Mouse (Mus musculus) liver, embryonic 11.5 days (tissue): ENCODE results near the gene Olfr78. TPM values are rescaled to one million over a fixed set of nuclear protein-coding genes. Genes with fewer than 3 reads are reported as not detected.

ENCODE experiments used
- ATAC-seq: fragments of 200-750 bp; cut with Nextera tagmentation; replicated peaks from 2 replicates; pipeline ENCODE4 v1.8.0; 2017; ENCODE audit warnings: moderate number of reproducible peaks, mild to moderate bottlenecking, moderate TSS enrichment, moderate library complexity; ENCODE audit not compliant: low FRiP score
- DNase-seq: peaks from one replicate; pipeline ENCODE4 v3.0.0-alpha.2; 2017; ENCODE audit warnings: low spot score
- H3K27ac ChIP-seq: fragments of 300-500 bp; sonication (generic); 2 replicates; pipeline ENCODE4 v1.5.1; 2014; ENCODE audit warnings: mild to moderate bottlenecking, low read depth, low read length, control low read depth
- H3K27me3 ChIP-seq: fragments of 300-500 bp; sonication (generic); replicated peaks from 2 replicates; pipeline ENCODE4 v1.6.1; 2014; ENCODE audit warnings: low read length, mixed read lengths; ENCODE audit not compliant: control insufficient read depth, insufficient read depth
- H3K36me3 ChIP-seq: fragments of 300-500 bp; sonication (generic); 2 replicates; pipeline ENCODE4 v1.6.1; 2014; ENCODE audit warnings: mild to moderate bottlenecking, low read length, moderate library complexity, mixed read lengths; ENCODE audit not compliant: control insufficient read depth, insufficient read depth
- H3K4me1 ChIP-seq: fragments of 300-500 bp; sonication (generic); replicated peaks from 2 replicates; pipeline ENCODE4 v1.6.1; 2014; ENCODE audit warnings: low read length, mixed read lengths; ENCODE audit not compliant: control insufficient read depth, insufficient read depth
- H3K4me2 ChIP-seq: fragments of 300-500 bp; sonication (generic); 2 replicates; pipeline ENCODE4 v1.6.1; 2014; ENCODE audit warnings: mild to moderate bottlenecking, control low read depth, moderate library complexity
- H3K4me3 ChIP-seq: fragments of 300-500 bp; sonication (generic); 2 replicates; pipeline ENCODE4 v1.5.1; 2014; ENCODE audit warnings: low read depth, low read length, control low read depth
- H3K9ac ChIP-seq: fragments of 300-500 bp; sonication (generic); 2 replicates; pipeline ENCODE4 v1.6.1; 2014; ENCODE audit warnings: low read depth, low read length, control low read depth
- H3K9me3 ChIP-seq: fragments of 300-500 bp; sonication (generic); 2 replicates; pipeline ENCODE4 v1.6.1; 2016; ENCODE audit warnings: low read length, inconsistent platforms, mixed read lengths; ENCODE audit not compliant: control insufficient read depth
- WGBS: fragments of 180-500 bp; shearing (Covaris S2); extraction: QIAGEN DNeasy Blood & Tissue Kit; methylation state at CpG from one replicate; pipeline ENCODE4 v1.1.7; 2014; 5-methylcytosine and 5-hydroxymethylcytosine counted together
- polyA plus RNA-seq: library from polyadenylated mRNA; unstranded; fragments of >200 nt; fragmentation: Nextera tagmentation; extraction: Ambion mirVana; gene quantifications from 2 replicates; pipeline ENCODE4 v1.2.1, GENCODE M21; 2014

Gene Olfr78
- polyA plus RNA-seq: not detected in 2 replicates

GRCm38 (mm10) chr7:102759266-102759665 lies at the start of gene Olfr78, which contains the start of gene Olfr560:
Olfr78 (minus strand) TSS chr7:102759471.
Olfr560 (minus strand) TSS chr7:102759366.
- H3K4me3 ChIP-seq: no peak within 1 kb of the TSS
- H3K36me3 ChIP-seq: no peaks in the 10 kb centered on the region
- WGBS: 67% methylated on average over 4 of the region's 4 CpGs
- no peak for ATAC-seq
- no peak within 1 kb of the TSS for H3K4me2 ChIP-seq
- H3K9me3 ChIP-seq: no peaks in the 10 kb centered on the region
- no peak within 1 kb of the TSS for H3K27ac ChIP-seq
- no peak within 1 kb of the TSS for H3K9ac ChIP-seq
- no peaks in the 10 kb centered on the region for H3K4me1 ChIP-seq
- DNase-seq: no peak
- no peaks in the 10 kb centered on the region for H3K27me3 ChIP-seq

- H3K27me3 ChIP-seq: no peaks in the 10 kb centered on the region
- H3K27ac ChIP-seq: no peak within 1 kb of the TSS
- no peak within 1 kb of the TSS for H3K4me2 ChIP-seq
- ATAC-seq (no peak), DNase-seq (no peak)
- H3K4me3 ChIP-seq: no peak within 1 kb of the TSS
- no peaks in the 10 kb centered on the region for H3K9me3 ChIP-seq
- H3K9ac ChIP-seq: no peak within 1 kb of the TSS
- H3K36me3 ChIP-seq: no peaks in the 10 kb centered on the region
- no peaks in the 10 kb centered on the region for H3K4me1 ChIP-seq
These were observed 43.9 kb upstream of the Olfr78 start, which contains the start of gene Olfr564 for GRCm38 (mm10) chr7:102803180-102803579. Olfr564 (plus strand) TSS chr7:102803480.

GRCm38 (mm10) chr7:102770921-102771320 lies 11.7 kb upstream of the Olfr78 start, which contains the start of gene Olfr561:
Olfr561 (plus strand) TSS chr7:102771221.
- H3K27ac ChIP-seq: no peak within 1 kb of the TSS
- ATAC-seq: no peak
- 62% methylated on average over 2 of the region's 2 CpGs for WGBS
- H3K9ac ChIP-seq: no peak within 1 kb of the TSS
- H3K36me3 ChIP-seq: no peaks in the 10 kb centered on the region
- H3K4me2 ChIP-seq: no peak within 1 kb of the TSS
- H3K27me3 ChIP-seq: no peaks in the 10 kb centered on the region
- H3K9me3 ChIP-seq: no peaks in the 10 kb centered on the region
- no peak within 1 kb of the TSS for H3K4me3 ChIP-seq
- no peak for DNase-seq
- H3K4me1 ChIP-seq: no peaks in the 10 kb centered on the region

- DNase-seq (no peak), ATAC-seq (no peak)
- Histone ChIP-seq H3K9me3 (no peaks in the 10 kb centered on the region), H3K27me3 (no peaks in the 10 kb centered on the region), H3K4me2 (no peak overlapping the region), H3K4me3 (no peak overlapping the region), H3K27ac (no peak overlapping the region), H3K36me3 (no peaks in the 10 kb centered on the region), H3K9ac (no peak overlapping the region), H3K4me1 (no peaks in the 10 kb centered on the region)
- WGBS: 16% methylated on average over 1 of the region's 1 CpGs
These were observed 7.2 kb downstream of the Olfr78 start for GRCm38 (mm10) chr7:102752086-102752485.

- Histone ChIP-seq H3K9ac (no peak overlapping the region), H3K4me2 (no peak overlapping the region), H3K27me3 (no peaks in the 10 kb centered on the region), H3K4me1 (no peaks in the 10 kb centered on the region), H3K4me3 (no peak overlapping the region), H3K36me3 (no peaks in the 10 kb centered on the region), H3K9me3 (no peaks in the 10 kb centered on the region), H3K27ac (no peak overlapping the region)
- DNase-seq (no peak), ATAC-seq (no peak)
- 48% methylated on average over 2 of the region's 2 CpGs for WGBS
These were observed 21.6 kb downstream of the Olfr78 start for GRCm38 (mm10) chr7:102737705-102738104.

GRCm38 (mm10) chr7:102733793-102734192 lies 25.5 kb downstream of the Olfr78 start:
- H3K36me3 ChIP-seq: no peaks in the 10 kb centered on the region
- H3K9ac ChIP-seq: no peak overlapping the region
- no peak for ATAC-seq
- H3K9me3 ChIP-seq: no peaks in the 10 kb centered on the region
- no peak overlapping the region for H3K4me2 ChIP-seq
- no peaks in the 10 kb centered on the region for H3K27me3 ChIP-seq
- H3K4me3 ChIP-seq: no peak overlapping the region
- no peak for DNase-seq
- no peaks in the 10 kb centered on the region for H3K4me1 ChIP-seq
- H3K27ac ChIP-seq: no peak overlapping the region
- WGBS: 64% methylated on average over 1 of the region's 1 CpGs

GRCm38 (mm10) chr7:102727391-102727790 lies 31.9 kb downstream of the Olfr78 start, which contains the start of gene Olfr559:
Olfr559 (minus strand) TSS chr7:102727491.
- Histone ChIP-seq H3K36me3 (no peaks in the 10 kb centered on the region), H3K4me3 (no peak within 1 kb of the TSS), H3K9me3 (no peaks in the 10 kb centered on the region), H3K27ac (no peak within 1 kb of the TSS), H3K9ac (no peak within 1 kb of the TSS), H3K27me3 (no peaks in the 10 kb centered on the region), H3K4me1 (no peaks in the 10 kb centered on the region), H3K4me2 (no peak within 1 kb of the TSS)
- ATAC-seq (no peak), DNase-seq (no peak)

GRCm38 (mm10) chr7:102718970-102719369 lies 40.3 kb downstream of the Olfr78 start, which contains the start of gene Olfr33:
Olfr33 (minus strand) TSS chr7:102719070.
- no peak within 1 kb of the TSS for H3K9ac ChIP-seq
- no peak within 1 kb of the TSS for H3K4me3 ChIP-seq
- no peaks in the 10 kb centered on the region for H3K36me3 ChIP-seq
- H3K4me2 ChIP-seq: no peak within 1 kb of the TSS
- no peaks in the 10 kb centered on the region for H3K4me1 ChIP-seq
- H3K27ac ChIP-seq: no peak within 1 kb of the TSS
- WGBS: 29% methylated on average over 1 of the region's 1 CpGs
- H3K9me3 ChIP-seq: no peaks in the 10 kb centered on the region
- H3K27me3 ChIP-seq: no peaks in the 10 kb centered on the region
- ATAC-seq (no peak), DNase-seq (no peak)

- Histone ChIP-seq H3K27ac (no peak within 1 kb of the TSS), H3K9ac (no peak within 1 kb of the TSS), H3K4me1 (no peaks in the 10 kb centered on the region), H3K36me3 (no peaks in the 10 kb centered on the region), H3K9me3 (no peaks in the 10 kb centered on the region), H3K27me3 (no peaks in the 10 kb centered on the region), H3K4me3 (no peak within 1 kb of the TSS), H3K4me2 (no peak within 1 kb of the TSS)
- no peak for ATAC-seq
- DNase-seq: no peak
These were observed 57.4 kb downstream of the Olfr78 start, which contains the start of gene Olfr558 for GRCm38 (mm10) chr7:102701915-102702314. Olfr558 (plus strand) TSS chr7:102702215.
